Mouse (Mus musculus) neural tube, embryonic 13.5 days (tissue): ENCODE measurements around the gene Slc46a3. TPM values are rescaled to one million over a fixed set of nuclear protein-coding genes. Genes with fewer than 3 reads are reported as not detected.

ENCODE experiments used
- polyA plus RNA-seq: library from polyadenylated mRNA; unstranded; fragments of >200 nt; fragmentation: Nextera tagmentation; extraction: Ambion mirVana; gene quantifications from 2 replicates; pipeline ENCODE4 v1.2.1, GENCODE M21; 2015

Slc46a3 gene
- polyA plus RNA-seq, 1 experiment from 2014 or later, result 5.3 TPM

Other genes with a start within 250 kb of the Slc46a3 start
- 11.2 and 12.3 TPM in 2 replicates for gene Flt1, start 168.8 kb downstream of the Slc46a3 start, polyA plus RNA-seq
- 514 and 540 TPM in 2 replicates for gene Pomp, start 34.4 kb downstream of the Slc46a3 start, polyA plus RNA-seq
- 50.0 and 54.2 TPM in 2 replicates for gene Mtus2, start 62.5 kb upstream of the Slc46a3 start, polyA plus RNA-seq